Mouse (Mus musculus): Measurements from ENCODE around the gene Efna5. TPM values are rescaled to one million over a fixed set of nuclear protein-coding genes. Genes with fewer than 3 reads are reported as not detected.

Efna5 gene
- polyA plus RNA-seq, 1 experiment from 2014 or later, result 32.3 TPM

DNA sequence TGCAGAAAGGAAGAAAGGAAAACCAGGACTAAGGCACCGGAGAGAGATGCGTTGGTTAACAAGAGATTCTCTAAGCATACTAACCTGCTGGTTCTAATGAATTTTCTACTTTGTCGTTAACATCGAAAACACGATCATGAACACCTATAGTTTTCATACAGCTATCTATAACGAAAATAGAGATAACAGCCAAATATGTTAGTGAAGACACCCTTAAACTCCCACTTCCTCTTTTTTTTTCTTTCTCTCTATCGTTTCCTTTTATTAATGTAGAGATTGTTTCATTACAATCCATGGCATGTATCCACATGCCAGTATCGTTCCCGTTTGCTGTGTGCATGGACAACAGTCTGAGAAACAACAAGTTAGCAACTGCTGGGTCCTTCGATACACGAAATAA is 267.9 kb downstream of the Efna5 start:
- H3K4me2 ChIP-seq (ENCODE audit: low read length), result no peak overlapping the region
- 94% methylated on average over 11 of the region's 11 CpGs for WGBS

DNA sequence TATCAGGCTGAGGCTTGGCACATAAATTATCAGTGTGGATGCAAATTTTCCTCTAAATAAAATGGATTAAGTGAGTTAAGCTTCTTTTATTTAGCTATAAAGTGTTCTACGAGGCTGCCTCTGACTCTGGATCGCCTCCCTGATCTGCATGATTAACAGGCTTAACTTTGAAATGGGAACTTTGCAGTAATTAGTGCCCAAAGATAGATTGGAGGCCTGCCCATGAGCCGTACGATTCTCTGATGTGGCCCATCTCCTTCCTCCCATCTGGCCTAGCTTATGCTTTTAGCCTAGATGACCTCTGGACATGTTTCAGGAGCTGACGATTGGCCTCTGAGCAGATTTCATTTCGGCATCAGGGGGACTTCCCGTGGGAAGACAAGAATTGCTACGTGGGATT is 273.0 kb downstream of the Efna5 start:
- no peaks in the 10 kb centered on the region for H3K9me3 ChIP-seq (ENCODE audit: control insufficient read depth, low read length)
- peaks cover 4% of the 10 kb centered on the region for H3K4me1 ChIP-seq (ENCODE audit: control insufficient read depth, insufficient read depth, low read depth, low read length)
- WGBS, result 31% methylated on average over 8 of the region's 8 CpGs
- peak; percentile 22; the same call in 1 of the 2 replicates for ATAC-seq
- H3K27me3 ChIP-seq (replicated peaks; ENCODE audit: control insufficient read depth, insufficient read depth, low read length), result no peaks in the 10 kb centered on the region
- no peak overlapping the region for H3K9ac ChIP-seq (ENCODE audit: low read depth, low read length)
- no peak overlapping the region for H3K4me3 ChIP-seq (ENCODE audit: low read length)
- no peak overlapping the region for H3K4me2 ChIP-seq (ENCODE audit: low read length)
- no peak overlapping the region for H3K27ac ChIP-seq (ENCODE audit: low read depth, low read length)
- H3K36me3 ChIP-seq (ENCODE audit: control insufficient read depth, insufficient read depth, low read length), result no peaks in the 10 kb centered on the region

More for the DNA sequence above, 267.9 kb downstream of the Efna5 start:
- no peaks in the 10 kb centered on the region for H3K9me3 ChIP-seq (ENCODE audit: control insufficient read depth, low read length)
- ATAC-seq, result no peak
- H3K36me3 ChIP-seq (ENCODE audit: control insufficient read depth, insufficient read depth, low read length), result no peaks in the 10 kb centered on the region
- H3K27me3 ChIP-seq (replicated peaks; ENCODE audit: control insufficient read depth, insufficient read depth, low read length), result no peaks in the 10 kb centered on the region
- no peak overlapping the region for H3K9ac ChIP-seq (ENCODE audit: low read depth, low read length)
- no peak overlapping the region for H3K4me3 ChIP-seq (ENCODE audit: low read length)
- no peak overlapping the region for H3K27ac ChIP-seq (ENCODE audit: low read depth, low read length)
- peaks cover 9% of the 10 kb centered on the region for H3K4me1 ChIP-seq (ENCODE audit: control insufficient read depth, insufficient read depth, low read depth, low read length)

DNA sequence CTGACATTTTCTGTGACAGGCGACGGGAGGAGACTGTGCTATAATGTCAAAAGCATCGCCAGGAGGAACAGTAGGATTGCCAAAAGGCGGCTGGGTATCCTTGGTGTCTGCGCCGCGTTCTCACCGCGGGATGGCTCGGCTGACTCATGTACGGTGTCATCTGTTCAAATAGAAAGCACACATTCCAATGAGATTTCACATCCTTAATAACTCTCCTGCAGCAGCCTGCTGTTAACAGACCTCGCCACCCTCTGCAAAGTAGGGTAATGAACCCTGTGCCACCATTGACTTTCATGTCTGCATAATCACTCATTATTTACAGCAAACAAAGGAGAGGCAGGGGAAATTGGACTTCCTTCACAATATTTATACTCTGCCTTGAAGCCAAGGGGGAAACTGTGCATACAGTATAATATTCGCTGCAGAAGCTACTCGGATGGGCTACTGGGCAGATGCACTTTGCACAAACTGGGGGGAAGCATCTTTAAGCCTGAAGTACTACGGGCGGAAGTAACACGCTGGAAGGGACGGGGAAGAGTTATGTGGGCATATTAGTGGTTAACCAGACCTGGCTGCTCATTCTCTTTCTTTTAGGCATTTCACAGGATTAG is 273.7 kb downstream of the Efna5 start:
- WGBS, result 41% methylated on average over 18 of the region's 18 CpGs
- no peaks in the 10 kb centered on the region for H3K27me3 ChIP-seq (replicated peaks; ENCODE audit: control insufficient read depth, insufficient read depth, low read length)
- no peaks in the 10 kb centered on the region for H3K9me3 ChIP-seq (ENCODE audit: control insufficient read depth, low read length)
- ATAC-seq, result peak; percentile 76
- no peak overlapping the region for H3K9ac ChIP-seq (ENCODE audit: low read depth, low read length)
- H3K4me1 ChIP-seq (ENCODE audit: control insufficient read depth, insufficient read depth, low read depth, low read length), result peaks cover 4% of the 10 kb centered on the region
- peak overlapping the region; percentile 26 for H3K4me2 ChIP-seq (ENCODE audit: low read length)
- no peak overlapping the region for H3K27ac ChIP-seq (ENCODE audit: low read depth, low read length)
- H3K4me3 ChIP-seq (ENCODE audit: low read length), result no peak overlapping the region
- no peaks in the 10 kb centered on the region for H3K36me3 ChIP-seq (ENCODE audit: control insufficient read depth, insufficient read depth, low read length)

DNA sequence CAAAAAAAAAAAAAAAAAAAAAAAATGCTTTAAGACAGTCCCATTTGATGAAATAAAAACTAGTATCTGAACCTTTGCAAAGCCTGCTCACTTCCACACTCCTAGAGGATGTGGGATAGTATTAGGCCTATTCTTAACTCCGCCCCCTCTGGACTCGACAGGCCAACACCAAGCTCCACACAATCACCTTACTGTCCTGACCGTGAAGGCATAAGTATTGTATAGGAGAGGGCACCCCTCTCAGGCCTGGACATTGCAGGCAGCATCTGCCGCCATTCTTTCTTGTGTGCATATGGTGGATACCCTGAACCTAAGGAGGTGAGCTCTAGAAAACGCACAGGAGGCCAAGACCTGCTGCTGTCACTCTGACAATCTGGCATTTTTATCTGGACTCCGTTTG is 274.4 kb downstream of the Efna5 start:
- peak; percentile 57; the same call in 1 of the 2 replicates for ATAC-seq
- no peaks in the 10 kb centered on the region for H3K9me3 ChIP-seq (ENCODE audit: control insufficient read depth, low read length)
- no peaks in the 10 kb centered on the region for H3K36me3 ChIP-seq (ENCODE audit: control insufficient read depth, insufficient read depth, low read length)
- 72% methylated on average over 6 of the region's 6 CpGs for WGBS
- H3K4me3 ChIP-seq (ENCODE audit: low read length), result no peak overlapping the region
- H3K4me1 ChIP-seq (ENCODE audit: control insufficient read depth, insufficient read depth, low read depth, low read length), result peaks cover 4% of the 10 kb centered on the region
- no peak overlapping the region for H3K9ac ChIP-seq (ENCODE audit: low read depth, low read length)
- H3K27me3 ChIP-seq (replicated peaks; ENCODE audit: control insufficient read depth, insufficient read depth, low read length), result no peaks in the 10 kb centered on the region
- H3K27ac ChIP-seq (ENCODE audit: low read depth, low read length), result no peak overlapping the region
- peak overlapping the region; percentile 26 for H3K4me2 ChIP-seq (ENCODE audit: low read length)

DNA sequence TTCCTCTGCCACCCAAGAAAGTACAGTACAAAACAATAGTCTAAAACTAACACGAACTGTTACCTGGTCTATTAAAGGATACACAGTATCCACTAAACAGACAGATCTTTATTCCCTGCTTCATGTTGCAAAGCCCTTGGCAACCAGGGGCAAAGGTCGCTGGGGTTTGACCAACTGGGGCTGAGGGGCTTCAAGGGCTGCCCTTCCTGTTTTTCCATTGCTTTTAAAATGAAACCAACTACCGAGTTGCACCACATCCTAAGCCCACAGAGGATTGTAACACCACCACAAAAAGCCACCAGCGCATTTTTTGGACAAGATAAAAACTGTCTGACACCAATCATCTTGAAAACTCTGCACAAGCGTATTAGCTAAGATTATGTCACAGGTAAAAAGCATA is 276.8 kb downstream of the Efna5 start:
- no peak overlapping the region for H3K4me3 ChIP-seq (ENCODE audit: low read length)
- WGBS, result 68% methylated on average over 5 of the region's 5 CpGs
- no peaks in the 10 kb centered on the region for H3K27me3 ChIP-seq (replicated peaks; ENCODE audit: control insufficient read depth, insufficient read depth, low read length)
- peaks cover 4% of the 10 kb centered on the region for H3K4me1 ChIP-seq (ENCODE audit: control insufficient read depth, insufficient read depth, low read depth, low read length)
- H3K27ac ChIP-seq (ENCODE audit: low read depth, low read length), result no peak overlapping the region
- H3K36me3 ChIP-seq (ENCODE audit: control insufficient read depth, insufficient read depth, low read length), result no peaks in the 10 kb centered on the region
- no peak for ATAC-seq
- H3K9me3 ChIP-seq (ENCODE audit: control insufficient read depth, low read length), result no peaks in the 10 kb centered on the region
- no peak overlapping the region for H3K9ac ChIP-seq (ENCODE audit: low read depth, low read length)
- no peak overlapping the region for H3K4me2 ChIP-seq (ENCODE audit: low read length)

DNA sequence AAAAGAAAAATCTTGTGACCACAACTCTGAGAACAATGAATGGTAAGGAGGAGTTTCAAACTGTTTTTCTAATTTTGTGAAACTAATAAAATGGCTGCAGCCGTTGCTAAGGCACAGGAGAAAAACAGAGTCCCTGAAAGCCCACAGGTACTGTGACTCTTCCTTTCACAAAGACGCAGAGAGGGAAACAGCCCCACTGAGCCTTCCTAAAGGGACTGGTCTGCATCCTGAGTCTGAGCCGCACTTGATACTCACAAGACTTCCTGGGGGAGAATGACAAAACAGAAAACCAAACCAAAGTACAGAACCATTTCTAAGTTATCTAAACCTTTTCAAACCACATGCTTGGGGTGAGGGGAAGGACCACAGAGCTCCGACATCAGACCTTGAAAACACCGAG is 277.5 kb downstream of the Efna5 start:
- Histone ChIP-seq H3K9ac (ENCODE audit: low read depth, low read length) (no peak overlapping the region), H3K4me3 (ENCODE audit: low read length) (no peak overlapping the region), H3K27ac (ENCODE audit: low read depth, low read length) (no peak overlapping the region), H3K36me3 (ENCODE audit: control insufficient read depth, insufficient read depth, low read length) (no peaks in the 10 kb centered on the region), H3K9me3 (ENCODE audit: control insufficient read depth, low read length) (no peaks in the 10 kb centered on the region), H3K4me2 (ENCODE audit: low read length) (no peak overlapping the region), H3K4me1 (ENCODE audit: control insufficient read depth, insufficient read depth, low read depth, low read length) (peaks cover 4% of the 10 kb centered on the region), H3K27me3 (replicated peaks; ENCODE audit: control insufficient read depth, insufficient read depth, low read length) (no peaks in the 10 kb centered on the region)
- WGBS, result 54% methylated on average over 5 of the region's 5 CpGs
- ATAC-seq, result no peak

DNA sequence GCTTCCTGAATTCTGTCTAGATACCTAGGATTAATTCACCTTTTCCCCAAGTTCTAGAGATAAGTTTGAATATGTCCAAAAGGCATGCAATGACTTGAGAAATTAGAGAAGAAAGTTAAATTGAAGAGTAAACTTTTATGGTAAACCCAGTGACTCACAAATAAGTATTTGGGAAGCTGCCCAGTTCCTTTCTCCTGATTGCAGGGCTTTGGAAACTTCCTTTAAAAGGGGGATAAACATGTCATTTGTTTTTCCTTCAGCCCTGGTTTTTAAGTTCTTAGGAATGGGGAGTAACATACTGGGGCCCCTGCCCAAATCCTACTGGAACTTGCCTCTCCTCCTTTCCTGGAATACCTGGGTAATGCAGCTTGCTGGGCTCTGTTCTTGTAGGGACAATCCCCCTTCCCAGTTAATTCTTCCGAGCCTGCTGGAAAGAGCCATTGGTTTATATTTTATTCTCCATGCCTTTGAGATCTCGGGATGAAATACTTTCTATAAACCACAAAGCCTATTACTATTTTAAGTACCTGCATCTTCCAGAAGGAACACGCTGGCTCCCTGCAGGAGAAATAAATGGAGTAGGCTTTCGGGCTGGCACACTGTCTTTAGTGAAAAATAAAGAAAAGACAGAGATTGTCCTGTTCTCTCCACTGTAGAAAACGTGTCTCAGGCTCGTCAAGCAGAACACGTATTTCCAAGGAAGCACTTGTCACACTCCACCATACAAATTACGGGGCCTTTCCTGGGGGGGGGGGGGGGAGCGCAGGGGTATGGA is 282.2 kb downstream of the Efna5 start:
- no peak overlapping the region for H3K9ac ChIP-seq (ENCODE audit: low read depth, low read length)
- 0 out of 2 replicates have a peak overlapping the region, but pooled peaks have one; percentile 12 for H3K4me2 ChIP-seq (ENCODE audit: low read length)
- 47% methylated on average over 9 of the region's 9 CpGs for WGBS
- no peaks in the 10 kb centered on the region; the same call in 1 of the 2 replicates for H3K4me1 ChIP-seq (ENCODE audit: control insufficient read depth, insufficient read depth, low read depth, low read length)
- H3K27ac ChIP-seq (ENCODE audit: low read depth, low read length), result no peak overlapping the region
- H3K36me3 ChIP-seq (ENCODE audit: control insufficient read depth, insufficient read depth, low read length), result no peaks in the 10 kb centered on the region
- H3K27me3 ChIP-seq (replicated peaks; ENCODE audit: control insufficient read depth, insufficient read depth, low read length), result no peaks in the 10 kb centered on the region
- H3K9me3 ChIP-seq (ENCODE audit: control insufficient read depth, low read length), result no peaks in the 10 kb centered on the region
- H3K4me3 ChIP-seq (ENCODE audit: low read length), result no peak overlapping the region
- ATAC-seq, result no peak

DNA sequence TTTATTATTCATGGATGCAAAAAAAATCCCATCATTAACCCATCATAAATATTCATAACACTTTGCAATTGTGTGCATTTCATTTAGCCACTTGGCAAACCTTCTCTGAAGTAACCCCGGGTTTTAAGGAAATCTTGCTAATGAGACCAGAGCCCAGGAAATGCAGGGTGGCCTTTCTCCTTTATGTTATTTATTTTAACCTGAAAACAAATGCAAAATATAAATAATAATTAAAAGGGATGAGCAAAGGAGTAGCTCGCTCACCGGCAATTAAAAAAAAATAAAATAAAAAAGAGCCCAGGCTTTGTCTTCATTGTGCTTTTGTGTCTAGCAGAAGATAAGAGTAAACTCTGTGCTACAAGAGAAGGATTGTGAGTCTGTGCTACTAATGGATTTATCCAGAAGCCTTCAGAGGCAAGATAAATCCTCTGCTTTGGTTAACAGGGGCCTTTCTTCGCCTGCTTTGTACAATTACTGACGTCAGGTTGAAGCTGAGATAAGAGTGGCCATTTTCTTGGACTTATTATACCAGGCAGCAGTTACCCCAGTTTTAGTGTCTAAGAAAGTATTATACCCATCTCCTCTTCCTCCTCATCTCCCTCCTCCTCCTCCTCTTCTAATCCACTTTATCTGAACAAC is 288.6 kb downstream of the Efna5 start:
- no peak overlapping the region for H3K27ac ChIP-seq (ENCODE audit: low read depth, low read length)
- no peak overlapping the region for H3K9ac ChIP-seq (ENCODE audit: low read depth, low read length)
- no peaks in the 10 kb centered on the region for H3K4me1 ChIP-seq (ENCODE audit: control insufficient read depth, insufficient read depth, low read depth, low read length)
- no peak overlapping the region for H3K4me2 ChIP-seq (ENCODE audit: low read length)
- H3K27me3 ChIP-seq (replicated peaks; ENCODE audit: control insufficient read depth, insufficient read depth, low read length), result no peaks in the 10 kb centered on the region
- H3K36me3 ChIP-seq (ENCODE audit: control insufficient read depth, insufficient read depth, low read length), result no peaks in the 10 kb centered on the region
- no peaks in the 10 kb centered on the region for H3K9me3 ChIP-seq (ENCODE audit: control insufficient read depth, low read length)
- no peak overlapping the region for H3K4me3 ChIP-seq (ENCODE audit: low read length)
- no peak for ATAC-seq
- 63% methylated on average over 5 of the region's 5 CpGs for WGBS
